Mouse (Mus musculus) gastrocnemius, postnatal 14 days (tissue): ENCODE measurements around the gene Tulp3. TPM values are rescaled to one million over a fixed set of nuclear protein-coding genes. Genes with fewer than 3 reads are reported as not detected.
"Not testable (repeated sequence)": the region's sequence is repeated elsewhere in the genome, so short reads cannot be mapped to it uniquely, and the experiment has no call there.

Source experiments
- DNase-seq: peaks from one replicate; pipeline ENCODE4 v3.0.0; 2021; ENCODE audit warnings: mixed read lengths
- intact Hi-C: fragments of 180-260 bp; cut with DNase I; formaldehyde crosslinking; loops from one replicate; pipeline ENCODE4 v1.15.1; 2025; ENCODE audit warnings: low total_unique reads
- total RNA-seq, 2 experiments: library from RNA; stranded (reverse); gene quantifications; 2 replicates each; pipeline ENCODE4 v1.2.3; 2021

Tulp3 gene
- total RNA-seq, 2 experiments from 2014 or later = 6.6 to 10.2 TPM

DNA sequence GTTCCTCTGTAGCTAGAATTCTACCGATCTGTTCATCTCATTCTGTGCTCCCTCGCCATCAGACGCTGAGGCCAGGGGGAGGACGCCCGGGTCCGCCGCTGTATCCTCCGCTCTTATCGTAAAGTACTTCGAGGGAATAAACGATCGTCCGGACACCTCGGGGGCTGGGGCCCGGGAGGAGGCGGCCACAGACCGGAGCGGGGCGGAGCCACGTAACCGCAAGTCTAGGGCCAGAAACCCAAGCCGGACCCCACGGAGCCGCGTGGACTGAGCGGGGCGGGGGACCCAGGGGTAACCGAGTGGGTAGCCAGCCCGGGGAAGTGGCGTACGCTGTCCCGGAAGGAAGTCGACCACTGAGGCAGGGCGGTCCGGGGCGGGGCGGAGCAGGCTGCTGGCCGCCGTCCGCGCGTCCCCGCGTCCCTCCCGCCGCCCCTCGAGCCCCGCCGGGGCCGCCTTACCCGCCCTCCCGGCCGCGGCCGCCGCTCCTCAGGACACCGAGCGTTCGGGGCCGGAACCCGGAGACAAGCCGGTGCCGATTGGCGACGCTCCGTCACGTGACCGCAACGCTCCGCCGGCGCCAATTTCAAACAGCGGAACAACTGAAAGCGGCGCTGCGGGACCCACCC, 6.8 kb upstream of the Tulp3 start, which contains the start of the genes Rhno1 and Foxm1:
Gene Rhno1, minus strand, starts transcription at position 531 of the 626 bp plus-strand sequence.
Gene Foxm1, plus strand, starts transcription at position 587 of the 626 bp plus-strand sequence.
- DNase-seq = peak; percentile 86
- intact Hi-C loops = no loop called here

DNA sequence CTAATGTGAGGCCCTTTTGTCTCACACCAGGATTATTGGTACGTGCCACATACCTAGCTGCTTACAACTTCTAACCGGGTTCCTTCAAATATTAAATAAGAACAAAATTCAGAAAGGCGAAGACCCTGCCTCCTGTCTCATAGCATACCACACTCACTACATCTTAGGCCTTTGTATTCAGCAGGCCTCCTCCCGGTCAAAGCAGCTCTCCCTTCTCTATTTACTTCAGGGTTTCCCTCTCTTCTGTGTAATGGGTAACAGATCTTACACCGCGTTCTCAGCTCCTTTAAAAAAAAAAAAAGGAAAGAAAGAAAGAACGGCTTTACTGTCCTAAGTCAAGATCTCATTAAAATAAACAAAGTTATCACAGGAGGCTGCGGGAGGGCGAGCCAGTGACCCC, 6.2 kb upstream of the Tulp3 start:
- no peak for DNase-seq

DNA sequence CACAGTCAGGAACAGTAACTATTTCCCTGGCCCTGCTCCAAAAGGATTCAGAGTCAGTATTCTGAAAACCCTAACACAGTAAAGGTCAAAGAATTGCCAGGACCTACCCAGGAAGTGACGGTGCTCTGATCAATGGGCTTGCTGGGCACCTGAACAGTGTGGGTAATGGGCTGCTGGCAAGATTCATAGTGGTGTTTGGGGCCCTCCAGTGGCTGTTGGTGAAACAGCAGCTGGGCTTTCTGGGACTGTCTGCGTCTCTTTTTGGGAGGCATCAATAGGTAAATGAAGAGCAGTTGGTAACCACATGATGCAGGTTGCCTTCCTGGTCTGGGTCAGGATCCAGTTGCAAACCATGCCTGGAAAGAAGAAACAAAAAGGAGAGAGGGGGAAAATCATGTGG, 3.3 kb upstream of the Tulp3 start:
- DNase-seq = peak; percentile 43

More for the DNA sequence above, 6.2 kb upstream of the Tulp3 start:
- intact Hi-C loops = no loop called here

DNA sequence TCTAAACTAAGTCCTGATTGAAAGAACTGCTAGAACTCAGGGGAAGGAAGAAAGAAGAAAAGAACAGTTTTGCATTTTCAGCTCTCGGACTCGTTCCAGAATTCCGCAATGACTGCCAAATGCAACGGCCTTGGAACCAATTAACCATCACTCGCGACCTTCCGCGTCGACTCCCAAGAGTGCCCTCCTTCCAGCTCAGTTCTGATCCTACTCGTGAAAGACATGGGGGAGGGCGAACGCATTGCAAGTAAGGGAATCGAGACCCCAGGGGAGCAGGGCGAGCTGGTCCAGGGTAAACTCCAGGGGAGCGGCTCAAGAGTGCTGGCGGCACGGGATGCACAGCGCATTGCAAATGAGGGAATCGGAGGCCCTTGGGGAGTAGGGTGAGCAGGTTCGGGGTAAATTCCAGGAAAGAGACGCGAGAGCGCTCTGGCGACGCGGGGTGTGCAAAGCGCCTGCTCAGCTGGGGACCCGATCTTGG, 410 bp downstream of the Tulp3 start:
- intact Hi-C loops = no loop called here
- peak; percentile 31 for DNase-seq

More for the DNA sequence above, 3.3 kb upstream of the Tulp3 start:
- intact Hi-C loops = no loop called here

- DNase-seq = no peak
These were observed 1.5 kb downstream of the Tulp3 start for GRCm38 (mm10) chr6:128354140-128354539.

GRCm38 (mm10) chr6:128349711-128350110, 5.9 kb downstream of the Tulp3 start:
- intact Hi-C loops = loop anchor here (5.0 kb wide), 1 partner anchor 32 kb away; no protein-coding TSS in a partner anchor
- DNase-seq = no peak

More at GRCm38 (mm10) chr6:128354140-128354539, 1.5 kb downstream of the Tulp3 start:
- intact Hi-C loops = loop anchor here (5.0 kb wide), 1 partner anchor 37 kb away; no protein-coding TSS in a partner anchor

- no peak for DNase-seq
- intact Hi-C loops = no loop called here
These were observed 8.9 kb downstream of the Tulp3 start for GRCm38 (mm10) chr6:128346782-128347181.

GRCm38 (mm10) chr6:128345623-128346022, 10.0 kb downstream of the Tulp3 start:
- no peak for DNase-seq
- intact Hi-C loops = no loop called here

- intact Hi-C loops = no loop called here
- no peak for DNase-seq
These were observed 13.5 kb downstream of the Tulp3 start for GRCm38 (mm10) chr6:128341956-128342723.

GRCm38 (mm10) chr6:128338876-128339275, 16.8 kb downstream of the Tulp3 start:
- intact Hi-C loops = no loop called here
- DNase-seq = no peak

GRCm38 (mm10) chr6:128337467-128337866, 18.2 kb downstream of the Tulp3 start:
- intact Hi-C loops = no loop called here
- DNase-seq = no peak

DNA sequence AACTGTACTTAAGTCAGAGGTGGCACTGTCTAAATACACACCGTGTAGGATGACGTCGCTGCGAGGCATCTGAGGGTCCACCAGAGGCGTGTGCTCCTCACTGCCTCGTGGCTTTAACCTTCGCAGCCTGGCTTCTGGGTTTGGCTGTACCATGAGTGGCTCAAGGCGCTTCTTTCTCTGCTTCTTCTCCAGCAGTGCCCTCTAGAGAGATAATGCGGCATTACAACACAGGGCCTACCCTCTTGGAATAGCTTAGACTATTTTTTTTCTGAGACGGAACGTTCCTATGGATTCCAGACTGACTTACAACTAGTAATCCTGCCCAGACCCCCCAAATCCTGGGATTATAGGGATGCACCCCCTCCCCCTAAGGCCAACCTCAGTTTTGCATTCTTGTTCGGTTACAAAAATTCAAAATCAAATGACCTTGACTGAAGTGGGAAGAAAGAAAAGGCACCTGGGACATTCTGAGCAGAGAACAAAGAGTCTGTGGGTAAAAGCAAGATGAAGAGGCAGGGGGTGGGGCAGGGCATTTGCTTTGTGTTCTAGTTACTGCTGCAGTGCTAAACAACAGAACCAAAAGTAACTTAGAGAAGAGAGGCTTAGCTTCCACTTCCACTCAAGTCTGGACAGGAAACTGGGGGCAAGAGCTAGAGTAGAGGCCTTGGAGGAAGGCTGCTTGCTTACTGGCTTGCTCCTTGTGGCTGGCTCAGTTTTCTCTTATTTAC, 21.1 kb downstream of the Tulp3 start:
- intact Hi-C loops = no loop called here
- DNase-seq = peak; percentile 55

GRCm38 (mm10) chr6:128318317-128318716, 37.3 kb downstream of the Tulp3 start:
- intact Hi-C loops = loop anchor here (5.0 kb wide), 2 partner anchors 34 to 94 kb away; no protein-coding TSS in a partner anchor
- peak; percentile 34 for DNase-seq

DNA sequence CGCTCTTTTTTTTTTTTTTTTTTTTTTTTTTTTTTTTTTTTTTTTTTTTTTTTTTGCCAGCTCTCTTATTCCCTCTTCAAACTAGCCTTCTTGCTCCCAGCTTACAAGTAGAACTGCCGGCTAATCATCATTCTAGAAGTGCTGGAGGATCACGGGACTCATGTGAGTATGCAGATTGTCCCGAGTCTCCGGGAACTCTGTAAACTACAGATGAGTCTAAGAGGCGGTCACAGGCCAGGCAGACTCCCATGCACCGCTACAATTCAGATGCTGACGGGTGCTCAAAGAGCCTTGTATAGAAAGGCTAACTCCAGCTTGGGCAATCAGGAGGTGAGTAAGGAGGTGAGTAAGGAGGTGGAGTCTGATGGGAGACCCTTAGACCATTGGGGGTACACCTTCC, 40.1 kb downstream of the Tulp3 start:
- DNase-seq = no peak
- intact Hi-C loops = loop anchor here (5.0 kb wide), 2 partner anchors 37 to 97 kb away; no protein-coding TSS in a partner anchor

DNA sequence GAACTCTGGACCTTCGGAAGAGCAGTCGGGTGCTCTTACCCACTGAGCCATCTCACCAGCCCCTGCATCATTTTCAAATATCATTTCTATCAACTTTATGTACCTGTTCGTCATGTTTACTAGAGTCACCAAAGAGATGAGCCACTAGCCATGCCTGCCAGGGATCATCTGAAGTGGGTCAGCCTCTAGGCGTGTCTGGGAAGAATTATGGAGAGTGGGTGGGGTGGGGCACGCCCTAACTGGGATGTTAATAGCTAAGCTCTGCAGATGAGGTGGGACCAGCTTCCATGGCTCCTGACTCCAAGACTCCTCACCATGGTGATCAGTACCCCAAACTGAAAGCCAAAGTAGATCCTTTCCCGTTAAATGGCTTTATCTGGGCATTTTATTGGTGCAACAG, 40.9 kb downstream of the Tulp3 start:
- intact Hi-C loops = loop anchor here (5.0 kb wide), 2 partner anchors 38 to 98 kb away; no protein-coding TSS in a partner anchor

DNA sequence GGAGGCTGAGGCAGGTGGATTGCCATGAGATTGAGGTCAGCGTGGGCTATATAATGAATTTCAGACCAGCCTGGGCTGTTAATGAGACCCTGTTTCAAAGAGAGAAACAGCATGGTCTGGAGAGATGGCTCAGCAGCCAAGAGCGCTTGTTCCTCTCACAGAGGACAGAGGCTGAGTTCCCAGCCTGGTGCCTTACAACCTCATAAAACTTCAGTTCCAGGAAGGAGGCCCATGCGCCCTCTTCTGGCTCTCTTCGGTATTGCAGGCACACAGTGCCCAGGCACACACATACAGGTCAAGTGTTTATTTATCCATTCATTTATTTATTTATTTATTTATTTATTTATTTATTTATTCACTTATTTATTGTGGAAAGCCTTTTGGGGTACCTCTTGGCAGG, 47.3 kb downstream of the Tulp3 start:
- intact Hi-C loops = no loop called here
- DNase-seq = peak; percentile 57

More for the DNA sequence above, 40.9 kb downstream of the Tulp3 start:
- DNase-seq = no peak

GRCm38 (mm10) chr6:128304801-128305200, 50.9 kb downstream of the Tulp3 start:
- DNase-seq = no peak
- intact Hi-C loops = loop anchor here (5.0 kb wide), 1 partner anchor 72 kb away; no protein-coding TSS in a partner anchor

DNA sequence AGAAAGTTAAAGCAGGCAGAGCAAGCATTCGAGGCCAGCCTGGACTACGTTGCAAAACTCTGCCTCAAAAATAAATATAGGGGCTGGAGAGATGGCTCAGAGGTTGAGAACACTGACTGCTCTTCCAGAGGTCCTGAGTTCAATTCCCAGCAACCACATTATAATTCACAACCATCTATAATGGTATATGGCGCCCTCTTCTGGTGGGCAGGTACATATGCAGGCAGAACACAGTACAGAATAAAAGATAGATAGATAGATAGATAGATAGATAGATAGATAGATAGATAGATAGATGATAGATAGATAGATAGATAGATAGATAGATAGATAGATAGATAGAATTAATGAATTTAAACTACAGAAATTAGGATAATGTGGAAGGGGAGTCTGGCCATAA, 53.0 kb downstream of the Tulp3 start:
- intact Hi-C loops = loop anchor here (5.0 kb wide), 1 partner anchor 70 kb away; no protein-coding TSS in a partner anchor
- DNase-seq = not testable (repeated sequence)

DNA sequence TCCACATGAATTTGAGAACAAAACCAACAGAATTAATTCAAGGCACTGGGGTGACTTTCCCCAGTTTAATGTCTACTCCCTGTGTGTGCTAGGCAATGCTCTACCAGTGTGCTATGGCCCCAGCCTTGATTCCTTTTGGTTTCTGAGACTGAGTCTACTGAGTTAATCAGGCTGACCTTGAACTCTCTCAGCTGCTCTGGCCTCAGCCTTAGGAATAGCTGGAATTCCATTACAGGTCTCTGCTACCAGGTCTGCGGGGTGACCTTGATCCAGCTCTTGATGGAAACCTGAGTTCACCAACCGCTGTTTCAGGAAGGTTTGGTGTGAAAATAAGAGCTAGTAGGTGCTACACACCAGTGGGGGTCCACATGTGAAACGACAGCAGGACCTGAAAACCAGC, 53.8 kb downstream of the Tulp3 start:
- intact Hi-C loops = loop anchor here (5.0 kb wide), 1 partner anchor 70 kb away; no protein-coding TSS in a partner anchor
- DNase-seq = no peak
